Mouse (Mus musculus): ENCODE measurements at regions not wholly inside any gene's neighbourhood (a gene's known extent, or its start where the extent isn't known, plus 50 kb on each side); places are given as distances from the start of the nearest gene placed in this dataset.

DNA sequence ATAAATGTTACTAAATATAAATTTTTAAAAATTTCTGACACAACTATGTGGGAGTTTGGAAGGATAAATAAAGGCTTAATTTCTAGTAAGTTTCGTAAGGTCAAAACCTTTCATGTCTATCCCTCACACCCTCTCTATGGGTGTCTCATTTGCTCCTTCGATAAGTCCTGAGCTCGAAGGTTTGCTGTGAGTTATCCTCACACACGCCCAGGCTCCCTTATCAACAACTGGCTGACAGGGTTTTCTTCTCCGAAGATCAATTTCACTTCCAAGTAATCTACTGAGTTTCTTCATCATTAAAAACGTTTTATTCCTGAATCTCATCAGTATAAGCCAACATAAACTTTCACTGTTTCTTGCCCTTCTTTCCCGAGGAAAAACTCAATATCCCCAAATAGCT lies 416.0 kb upstream of the Nudt12 start:
- in situ Hi-C loops (cut with MboI, MseI) = no loop called here

DNA sequence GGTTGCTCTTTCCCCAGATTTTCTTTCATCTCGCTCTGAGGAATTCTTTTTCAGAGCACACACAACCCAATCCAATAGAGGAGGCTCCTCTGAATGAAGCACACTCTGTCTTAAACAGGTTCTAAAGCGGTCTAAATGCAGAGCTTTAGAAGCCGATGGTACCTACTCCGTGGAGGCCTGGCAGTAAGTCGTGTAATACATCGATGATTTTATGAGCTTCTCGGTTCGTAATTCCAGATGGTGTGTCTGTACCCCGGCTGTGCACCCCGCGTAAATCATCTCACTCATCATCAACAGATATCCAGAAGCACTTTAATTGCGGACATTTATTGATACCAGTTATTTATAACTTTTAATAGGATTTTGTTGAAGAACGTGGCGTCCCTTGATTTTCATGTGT lies 408.3 kb upstream of the Nudt12 start:
- in situ Hi-C loops (cut with MboI, MseI) = no loop called here

DNA sequence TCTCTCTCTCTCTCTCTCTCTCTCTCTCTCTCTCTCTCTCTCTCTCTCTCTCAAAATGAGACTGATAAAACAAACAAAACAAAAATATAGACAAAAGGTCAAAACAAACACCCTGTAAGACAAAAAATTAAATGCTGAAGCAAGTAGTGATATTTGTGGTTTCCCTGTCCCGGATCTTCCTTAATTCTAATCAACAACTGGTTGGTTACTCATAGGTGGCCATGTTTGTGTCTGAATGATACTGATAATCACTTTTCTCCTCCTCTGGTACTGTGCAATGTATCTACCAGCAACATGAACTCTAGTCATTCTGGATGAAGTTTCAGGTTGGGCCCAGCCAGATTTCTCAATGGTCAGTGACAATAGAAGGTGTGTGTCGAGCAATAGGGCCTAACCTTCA lies 396.1 kb upstream of the Nudt12 start:
- in situ Hi-C loops (cut with MboI, MseI) = loop anchor here in 1 of 2 experiments (10.0 kb wide), 1 partner anchor 1715 kb away; no protein-coding TSS in a partner anchor

GRCm38 (mm10) chr17:59404525-59404924 lies 391.4 kb upstream of the Nudt12 start:
- in situ Hi-C loops (cut with MboI, MseI) = loop anchor here in 1 of 2 experiments (10.0 kb wide), 1 partner anchor 1710 kb away; no protein-coding TSS in a partner anchor

- in situ Hi-C loops (cut with MboI, MseI) = no loop called here
Observed at GRCm38 (mm10) chr17:59397404-59397803, 384.2 kb upstream of the Nudt12 start.

DNA sequence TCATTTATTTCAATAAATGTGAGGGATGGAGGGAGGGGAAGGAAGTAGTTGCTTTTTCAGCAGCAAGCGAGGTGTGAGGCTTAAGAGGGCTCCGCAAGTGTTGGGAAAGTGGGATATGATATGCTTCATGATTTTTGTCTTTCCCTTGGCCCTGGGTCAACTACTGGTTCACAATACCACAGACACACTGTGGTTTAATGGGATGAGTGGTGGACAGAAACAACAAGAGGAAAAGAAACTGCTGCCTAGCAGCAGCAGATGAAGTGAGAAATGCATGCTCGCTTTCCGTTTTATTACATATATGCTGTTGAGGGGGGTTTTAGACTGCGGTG lies 369.9 kb upstream of the Nudt12 start:
- in situ Hi-C loops (cut with MboI, MseI) = no loop called here

DNA sequence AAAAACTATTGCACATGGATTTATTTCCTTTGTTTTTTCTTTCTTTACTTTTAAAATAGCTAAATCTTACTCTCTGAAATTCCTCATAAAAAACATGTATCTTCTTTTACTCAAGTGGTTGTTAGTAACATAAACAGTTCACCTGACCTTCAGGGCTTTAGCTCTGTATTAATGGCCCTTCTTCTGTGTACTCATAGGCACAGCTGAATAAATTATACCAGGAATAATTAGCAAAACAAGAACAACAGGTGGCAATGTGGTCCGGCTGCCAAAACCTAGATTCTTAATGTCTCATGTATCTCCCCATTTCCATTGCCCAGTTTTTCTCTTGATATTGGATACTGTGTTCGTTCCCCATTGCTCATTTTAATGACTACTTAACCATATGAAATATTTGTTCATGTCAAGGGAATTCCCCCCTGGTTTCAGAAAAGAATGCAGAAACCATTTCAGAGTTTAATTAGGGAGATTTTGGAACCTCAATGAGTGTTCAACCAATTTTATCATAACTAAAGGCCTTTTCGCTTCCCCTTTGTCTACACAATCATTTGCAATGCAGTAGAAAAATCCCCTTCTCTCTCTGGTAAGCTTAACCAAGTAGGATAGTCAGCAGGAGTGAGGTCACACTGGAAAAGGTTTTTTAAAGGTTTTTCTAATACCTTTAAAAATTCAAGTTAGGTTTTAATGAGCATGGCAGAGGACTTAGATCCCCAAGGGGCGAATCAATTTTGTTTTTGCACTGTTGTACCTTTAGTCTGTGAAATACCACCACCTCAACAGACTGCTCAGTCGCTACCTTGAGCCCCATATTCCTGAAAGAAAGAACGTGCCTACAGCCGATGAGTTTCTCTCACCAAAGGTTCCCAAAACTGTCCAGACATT lies 369.3 kb upstream of the Nudt12 start:
- in situ Hi-C loops (cut with MboI, MseI) = no loop called here

GRCm38 (mm10) chr17:59373505-59374106 lies 360.4 kb upstream of the Nudt12 start:
- in situ Hi-C loops (cut with MboI, MseI) = no loop called here

- in situ Hi-C loops (cut with MboI, MseI) = no loop called here
Observed at GRCm38 (mm10) chr17:59369624-59370541, 356.7 kb upstream of the Nudt12 start.

- in situ Hi-C loops (cut with MboI, MseI) = no loop called here
Observed at GRCm38 (mm10) chr17:59365340-59365739, 352.2 kb upstream of the Nudt12 start.

DNA sequence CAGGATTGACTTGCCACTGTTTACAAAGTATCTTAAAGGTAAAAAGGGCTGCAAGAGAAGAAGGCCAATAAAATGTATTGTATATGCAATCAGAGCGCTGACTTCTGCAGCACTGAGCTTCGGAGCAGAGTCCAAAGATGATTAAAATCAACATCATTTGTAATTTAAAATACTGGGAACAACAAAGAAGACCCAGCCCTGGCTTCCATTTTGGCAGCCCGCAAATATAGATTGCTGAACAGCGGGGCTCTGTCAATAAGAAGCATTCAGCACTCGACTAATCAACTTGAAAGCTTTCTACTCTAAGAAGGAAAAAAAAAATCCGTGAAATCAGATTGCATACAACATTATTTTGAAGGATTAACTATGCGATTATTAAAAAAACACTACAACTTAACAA lies 348.9 kb upstream of the Nudt12 start:
- in situ Hi-C loops (cut with MboI, MseI) = no loop called here

- in situ Hi-C loops (cut with MboI, MseI) = no loop called here
Observed at GRCm38 (mm10) chr17:59361119-59361518, 347.9 kb upstream of the Nudt12 start.

GRCm38 (mm10) chr17:59359503-59359902 lies 346.3 kb upstream of the Nudt12 start:
- in situ Hi-C loops (cut with MboI, MseI) = no loop called here

DNA sequence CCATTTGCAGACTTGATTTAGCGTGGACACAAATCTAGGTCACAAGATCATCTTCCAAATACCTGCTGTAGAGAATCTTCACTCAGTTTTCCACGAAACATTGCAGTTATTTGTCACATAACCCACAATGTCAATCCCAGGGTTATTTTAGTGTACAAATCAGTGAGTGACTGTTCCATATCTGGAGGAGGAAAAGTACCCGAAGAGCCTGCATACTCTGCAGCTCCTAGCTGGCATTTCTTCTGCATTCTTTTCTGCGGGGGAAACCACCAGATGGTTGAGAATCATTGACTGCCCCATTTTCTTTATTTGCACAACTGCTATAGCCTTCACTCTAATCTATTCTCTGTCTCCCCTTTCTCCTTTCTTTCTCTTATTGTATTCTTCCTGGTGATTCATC lies 332.4 kb upstream of the Nudt12 start:
- in situ Hi-C loops (cut with MboI, MseI) = no loop called here

- in situ Hi-C loops (cut with MboI, MseI) = no loop called here
Observed at GRCm38 (mm10) chr17:59297939-59298338, 284.8 kb upstream of the Nudt12 start.

GRCm38 (mm10) chr17:59281364-59281763 lies 268.2 kb upstream of the Nudt12 start:
- in situ Hi-C loops (cut with MboI, MseI) = no loop called here

DNA sequence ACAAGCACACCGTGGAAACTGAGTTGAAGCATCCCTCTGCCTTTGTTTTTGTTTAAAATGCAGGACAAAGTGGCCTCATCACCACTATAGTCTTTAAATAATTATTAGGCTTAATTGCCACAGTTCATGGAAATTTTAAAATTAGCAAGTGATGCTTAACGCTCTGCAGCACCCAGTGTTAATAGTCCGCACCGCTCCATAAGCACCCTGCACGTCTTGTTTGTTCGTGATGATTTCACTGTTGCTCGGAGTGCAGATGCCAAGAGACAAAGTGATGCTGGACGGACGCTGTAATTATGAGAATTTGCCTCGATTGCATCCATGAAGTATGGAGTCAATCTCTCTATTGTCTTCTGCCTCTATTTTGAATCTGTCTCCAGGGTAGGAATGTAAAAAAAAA lies 266.6 kb upstream of the Nudt12 start:
- in situ Hi-C loops (cut with MboI, MseI) = no loop called here

- in situ Hi-C loops (cut with MboI, MseI) = loop anchor here in 1 of 2 experiments (10.0 kb wide), 1 partner anchor 855 kb away; no protein-coding TSS in a partner anchor
Observed at GRCm38 (mm10) chr17:59269613-59270012, 256.4 kb upstream of the Nudt12 start.

GRCm38 (mm10) chr17:59249000-59249399 lies 235.8 kb upstream of the Nudt12 start:
- in situ Hi-C loops (cut with MboI, MseI) = no loop called here

DNA sequence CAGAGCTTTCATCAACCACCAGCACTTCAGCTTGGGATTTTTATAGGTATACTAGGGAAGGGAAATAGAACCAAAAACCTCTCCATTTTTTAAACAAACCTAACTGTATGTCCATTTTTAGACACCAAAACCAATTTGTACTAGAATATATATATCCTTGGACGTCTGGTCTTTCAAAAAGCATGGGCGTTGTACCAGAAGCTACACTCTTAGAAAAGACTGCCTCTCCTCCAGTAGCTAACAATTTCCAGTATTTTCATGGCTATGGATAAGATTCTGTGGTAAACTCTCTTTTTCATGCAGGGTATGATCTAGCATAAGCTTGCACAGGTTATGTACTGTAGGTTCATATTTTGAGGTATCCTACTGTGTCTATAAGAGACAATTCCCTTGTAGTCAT lies 219.1 kb upstream of the Nudt12 start:
- in situ Hi-C loops (cut with MboI, MseI) = no loop called here

Measured in T-helper 17 cell (primary cell).